Mouse (Mus musculus): ENCODE results near the gene Cd34. TPM values are rescaled to one million over a fixed set of nuclear protein-coding genes. Genes with fewer than 3 reads are reported as not detected.

The Cd34 gene
- polyA plus RNA-seq, 1 experiment = 6.7 TPM

- H3K27me3 ChIP-seq (ENCODE audit: control insufficient read depth, insufficient read depth, insufficient read length) = no peaks in the 10 kb centered on the region
- no peaks in the 10 kb centered on the region for H3K36me3 ChIP-seq (ENCODE audit: control insufficient read depth, insufficient read depth)
- no peak overlapping the region for H3K4me3 ChIP-seq (ENCODE audit: insufficient read depth, poor library complexity, severe bottlenecking)
- no peaks in the 10 kb centered on the region for H3K79me2 ChIP-seq (ENCODE audit: control insufficient read depth, insufficient read depth)
- no peaks in the 10 kb centered on the region for H3K79me3 ChIP-seq (ENCODE audit: low read depth)
- H3ac ChIP-seq (ENCODE audit: control insufficient read depth, insufficient read length, low read depth) = no peak overlapping the region
- no peak for TF ChIP-seq MAX (IDR thresholded peaks at IDR 0.05)
- no peak for TF ChIP-seq CTCF (IDR thresholded peaks at IDR 0.05; ENCODE audit: control insufficient read depth, insufficient read depth, insufficient read length)
- no peak for TF ChIP-seq MYOD1 (IDR thresholded peaks at IDR 0.05; ENCODE audit: control insufficient read depth, insufficient read length, low read depth)
- TF ChIP-seq MYOG (IDR thresholded peaks at IDR 0.05; ENCODE audit: control insufficient read depth, extremely low read depth, insufficient read length) = no peak
- TF ChIP-seq FOSL1 (IDR thresholded peaks at IDR 0.05; ENCODE audit: insufficient read depth, low read length, poor library complexity, severe bottlenecking) = no peak
- TF ChIP-seq CEBPB (IDR thresholded peaks at IDR 0.05; ENCODE audit: low read depth) = no peak
- TF ChIP-seq USF1 (IDR thresholded peaks at IDR 0.05; ENCODE audit: low read depth) = no peak
Observed at GRCm38 (mm10) chr1:194930706-194931105, 7.9 kb upstream of the Cd34 start.

- Histone ChIP-seq H3K27me3 (ENCODE audit: control insufficient read depth, insufficient read depth, insufficient read length) (no peaks in the 10 kb centered on the region), H3ac (ENCODE audit: control insufficient read depth, insufficient read length, low read depth) (no peak overlapping the region), H3K79me2 (ENCODE audit: control insufficient read depth, insufficient read depth) (no peaks in the 10 kb centered on the region), H3K36me3 (ENCODE audit: control insufficient read depth, insufficient read depth) (no peaks in the 10 kb centered on the region), H3K4me3 (ENCODE audit: insufficient read depth, poor library complexity, severe bottlenecking) (no peak overlapping the region), H3K79me3 (ENCODE audit: low read depth) (no peaks in the 10 kb centered on the region)
- no peak for TF ChIP-seq MYOD1 (IDR thresholded peaks at IDR 0.05; ENCODE audit: control insufficient read depth, insufficient read length, low read depth)
- TF ChIP-seq FOSL1 (IDR thresholded peaks at IDR 0.05; ENCODE audit: insufficient read depth, low read length, poor library complexity, severe bottlenecking) = no peak
- TF ChIP-seq CEBPB (IDR thresholded peaks at IDR 0.05; ENCODE audit: low read depth) = no peak
- no peak for TF ChIP-seq MYOG (IDR thresholded peaks at IDR 0.05; ENCODE audit: control insufficient read depth, extremely low read depth, insufficient read length)
- TF ChIP-seq CTCF (IDR thresholded peaks at IDR 0.05; ENCODE audit: control insufficient read depth, insufficient read depth, insufficient read length) = no peak
- TF ChIP-seq USF1 (IDR thresholded peaks at IDR 0.05; ENCODE audit: low read depth) = no peak
- no peak for TF ChIP-seq MAX (IDR thresholded peaks at IDR 0.05)
Observed at GRCm38 (mm10) chr1:194935351-194935750, 3.3 kb upstream of the Cd34 start.

GRCm38 (mm10) chr1:194941528-194941927 is 2.9 kb downstream of the Cd34 start:
- no peak for TF ChIP-seq MYOD1 (IDR thresholded peaks at IDR 0.05; ENCODE audit: control insufficient read depth, insufficient read length, low read depth)
- no peak for TF ChIP-seq FOSL1 (IDR thresholded peaks at IDR 0.05; ENCODE audit: insufficient read depth, low read length, poor library complexity, severe bottlenecking)
- Histone ChIP-seq H3K36me3 (ENCODE audit: control insufficient read depth, insufficient read depth) (no peaks in the 10 kb centered on the region), H3K27me3 (ENCODE audit: control insufficient read depth, insufficient read depth, insufficient read length) (no peaks in the 10 kb centered on the region), H3ac (ENCODE audit: control insufficient read depth, insufficient read length, low read depth) (no peak overlapping the region), H3K79me3 (ENCODE audit: low read depth) (peaks cover 2% of the 10 kb centered on the region), H3K4me3 (ENCODE audit: insufficient read depth, poor library complexity, severe bottlenecking) (no peak overlapping the region), H3K79me2 (ENCODE audit: control insufficient read depth, insufficient read depth) (no peaks in the 10 kb centered on the region)

DNA sequence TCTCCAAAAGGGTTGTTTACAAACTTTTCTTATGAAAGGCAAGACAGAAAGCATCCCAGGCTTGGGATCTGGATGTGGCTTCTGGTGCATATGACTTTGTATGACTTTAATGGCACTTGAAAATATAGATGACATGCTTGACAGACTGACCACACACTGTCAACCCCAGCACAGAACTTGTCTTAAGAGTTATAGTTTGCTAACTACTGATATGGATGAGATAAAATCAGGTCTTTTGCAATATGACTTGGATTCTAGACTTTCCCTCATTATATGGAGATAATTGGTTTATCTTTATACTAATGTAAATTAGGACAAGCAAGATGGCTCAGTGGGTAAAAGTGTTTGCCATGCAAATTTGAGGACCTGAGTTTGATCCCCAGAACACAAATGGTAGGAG is 4.3 kb downstream of the Cd34 start:
- TF ChIP-seq FOSL1 (IDR thresholded peaks at IDR 0.05; ENCODE audit: insufficient read depth, low read length, poor library complexity, severe bottlenecking) = no peak
- TF ChIP-seq MYOD1 (IDR thresholded peaks at IDR 0.05; ENCODE audit: control insufficient read depth, insufficient read length, low read depth) = no peak
- no peak for TF ChIP-seq MAX (IDR thresholded peaks at IDR 0.05)
- TF ChIP-seq MYOG (IDR thresholded peaks at IDR 0.05; ENCODE audit: control insufficient read depth, extremely low read depth, insufficient read length) = no peak
- no peak for TF ChIP-seq CEBPB (IDR thresholded peaks at IDR 0.05; ENCODE audit: low read depth)
- no peak for TF ChIP-seq CTCF (IDR thresholded peaks at IDR 0.05; ENCODE audit: control insufficient read depth, insufficient read depth, insufficient read length)
- TF ChIP-seq USF1 (IDR thresholded peaks at IDR 0.05; ENCODE audit: low read depth) = no peak
- peaks cover 4% of the 10 kb centered on the region for H3K36me3 ChIP-seq (ENCODE audit: control insufficient read depth, insufficient read depth)
- H3K79me2 ChIP-seq (ENCODE audit: control insufficient read depth, insufficient read depth) = no peaks in the 10 kb centered on the region
- H3K27me3 ChIP-seq (ENCODE audit: control insufficient read depth, insufficient read depth, insufficient read length) = no peaks in the 10 kb centered on the region
- H3K79me3 ChIP-seq (ENCODE audit: low read depth) = peaks cover 2% of the 10 kb centered on the region
- no peak overlapping the region for H3K4me3 ChIP-seq (ENCODE audit: insufficient read depth, poor library complexity, severe bottlenecking)
- H3ac ChIP-seq (ENCODE audit: control insufficient read depth, insufficient read length, low read depth) = no peak overlapping the region

DNA sequence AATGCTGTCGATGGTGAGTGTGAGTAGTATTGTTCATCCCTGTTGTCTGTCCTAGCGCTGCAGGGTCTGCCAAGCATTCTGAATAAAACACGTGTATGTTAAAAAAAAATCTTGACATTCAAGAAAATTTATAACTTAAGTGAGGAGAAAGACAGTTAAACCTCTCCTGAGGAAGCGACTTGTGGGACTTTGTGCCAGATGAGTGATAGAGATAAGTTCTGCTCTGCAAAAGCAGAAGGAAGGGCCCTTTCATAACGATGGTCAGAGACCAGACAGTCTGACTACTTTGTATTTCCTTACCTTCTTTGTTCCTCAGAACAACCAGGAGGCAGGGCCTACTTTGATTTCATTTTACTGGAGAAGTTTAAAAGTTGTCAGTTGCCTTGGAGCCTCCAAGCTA is 4.9 kb downstream of the Cd34 start:
- no peak overlapping the region for H3K4me3 ChIP-seq (ENCODE audit: insufficient read depth, poor library complexity, severe bottlenecking)
- H3K79me3 ChIP-seq (ENCODE audit: low read depth) = peaks cover 2% of the 10 kb centered on the region
- no peaks in the 10 kb centered on the region for H3K27me3 ChIP-seq (ENCODE audit: control insufficient read depth, insufficient read depth, insufficient read length)
- H3K36me3 ChIP-seq (ENCODE audit: control insufficient read depth, insufficient read depth) = peaks cover 4% of the 10 kb centered on the region
- no peaks in the 10 kb centered on the region for H3K79me2 ChIP-seq (ENCODE audit: control insufficient read depth, insufficient read depth)
- no peak for TF ChIP-seq MYOG (IDR thresholded peaks at IDR 0.05; ENCODE audit: control insufficient read depth, extremely low read depth, insufficient read length)
- no peak for TF ChIP-seq FOSL1 (IDR thresholded peaks at IDR 0.05; ENCODE audit: insufficient read depth, low read length, poor library complexity, severe bottlenecking)
- no peak for TF ChIP-seq USF1 (IDR thresholded peaks at IDR 0.05; ENCODE audit: low read depth)
- TF ChIP-seq CTCF (IDR thresholded peaks at IDR 0.05; ENCODE audit: control insufficient read depth, insufficient read depth, insufficient read length) = no peak
- no peak for TF ChIP-seq MYOD1 (IDR thresholded peaks at IDR 0.05; ENCODE audit: control insufficient read depth, insufficient read length, low read depth)
- no peak for TF ChIP-seq CEBPB (IDR thresholded peaks at IDR 0.05; ENCODE audit: low read depth)
- TF ChIP-seq MAX (IDR thresholded peaks at IDR 0.05) = no peak
- H3ac ChIP-seq (ENCODE audit: control insufficient read depth, insufficient read length, low read depth) = no peak overlapping the region

DNA sequence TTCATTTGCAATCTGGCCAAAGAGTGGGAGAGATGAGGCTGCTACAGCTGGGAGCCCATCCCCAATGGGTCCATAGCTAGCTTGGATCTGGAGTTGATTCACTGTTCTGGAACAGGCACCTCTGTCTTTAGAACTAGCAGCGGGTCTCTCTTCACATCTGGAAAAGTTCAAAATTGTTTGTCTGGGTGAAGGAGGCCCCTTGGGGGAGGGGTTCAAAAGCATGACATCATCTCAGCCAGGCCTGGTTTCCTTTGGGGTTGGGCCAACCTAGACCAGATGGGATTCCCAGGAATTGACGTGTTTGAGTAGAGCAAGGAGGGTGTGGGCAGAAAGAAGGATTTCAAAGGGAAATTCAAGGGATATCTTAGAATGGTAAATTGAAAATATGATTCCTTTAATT is 6.8 kb downstream of the Cd34 start:
- Histone ChIP-seq H3K27me3 (ENCODE audit: control insufficient read depth, insufficient read depth, insufficient read length) (no peaks in the 10 kb centered on the region), H3K79me2 (ENCODE audit: control insufficient read depth, insufficient read depth) (no peaks in the 10 kb centered on the region), H3ac (ENCODE audit: control insufficient read depth, insufficient read length, low read depth) (no peak overlapping the region), H3K79me3 (ENCODE audit: low read depth) (peaks cover 2% of the 10 kb centered on the region), H3K4me3 (ENCODE audit: insufficient read depth, poor library complexity, severe bottlenecking) (no peak overlapping the region), H3K36me3 (ENCODE audit: control insufficient read depth, insufficient read depth) (peaks cover 4% of the 10 kb centered on the region)
- no peak for TF ChIP-seq MYOG (IDR thresholded peaks at IDR 0.05; ENCODE audit: control insufficient read depth, extremely low read depth, insufficient read length)
- no peak for TF ChIP-seq CTCF (IDR thresholded peaks at IDR 0.05; ENCODE audit: control insufficient read depth, insufficient read depth, insufficient read length)
- no peak for TF ChIP-seq CEBPB (IDR thresholded peaks at IDR 0.05; ENCODE audit: low read depth)
